Mouse (Mus musculus) CH12.LX (cell line): ENCODE measurements around the gene Sftpa1. TPM values are rescaled to one million over a fixed set of nuclear protein-coding genes. Genes with fewer than 3 reads are reported as not detected.

Experiments used
- DNase-seq: peaks from one replicate; pipeline ENCODE4 v3.0.0-alpha.2; 2013; ENCODE audit errors: extremely low read depth
- H3K27ac ChIP-seq: 2 replicates; pipeline ENCODE4 v1.5.1; 2012; ENCODE audit warnings: low read depth, mild to moderate bottlenecking, control low read depth, moderate library complexity; ENCODE audit not compliant: insufficient read depth
- H3K27me3 ChIP-seq: replicated peaks from 2 replicates; pipeline ENCODE3; 2012; ENCODE audit warnings: inconsistent platforms
- H3K36me3 ChIP-seq, 2 experiments: replicated peaks in 1 of 2; 2 replicates each; pipeline versions ENCODE3 to v1.6.1; 2012; ENCODE audit warnings: inconsistent platforms in 1 of 2, low read length in 1 of 2, mild to moderate bottlenecking in 1 of 2, mixed read lengths in 1 of 2, moderate library complexity in 1 of 2; ENCODE audit not compliant: control insufficient read depth in 1 of 2, insufficient read depth in 1 of 2
- H3K4me1 ChIP-seq, 2 experiments: 2 replicates each; pipeline ENCODE4 v1.6.1; 2012; ENCODE audit warnings: inconsistent platforms in 1 of 2, moderate library complexity in 1 of 2; ENCODE audit not compliant: insufficient read depth in 2 of 2, control insufficient read depth in 1 of 2
- H3K4me2 ChIP-seq: 2 replicates; pipeline ENCODE4 v1.6.1; 2012; ENCODE audit warnings: low read depth, mild to moderate bottlenecking, control low read depth; ENCODE audit not compliant: poor library complexity, insufficient read depth, severe bottlenecking
- H3K4me3 ChIP-seq, 3 experiments: fragments of 150-350 bp in 1 of 3; sonication (generic) in 1 of 3; replicated peaks in 1 of 3; 2 replicates each; pipeline versions ENCODE3 to v1.5.1; 2011 to 2012; ENCODE audit warnings: low read depth in 2 of 3, low read length in 2 of 3, mild to moderate bottlenecking in 2 of 3, moderate library complexity in 2 of 3, control low read depth in 1 of 3, improper control_type of control experiment in 1 of 3, inconsistent platforms in 1 of 3, mixed read lengths in 1 of 3; ENCODE audit not compliant: poor library complexity in 1 of 3
- H3K79me2 ChIP-seq: replicated peaks from 2 replicates; pipeline ENCODE4 v1.6.1; 2012; ENCODE audit warnings: mild to moderate bottlenecking, moderate library complexity; ENCODE audit not compliant: control insufficient read depth, poor library complexity, insufficient read depth, severe bottlenecking; ENCODE audit errors: extremely low read depth
- H3K9ac ChIP-seq: 2 replicates; pipeline ENCODE4 v1.6.1; 2012; ENCODE audit warnings: low read depth, mild to moderate bottlenecking, control low read depth, moderate library complexity; ENCODE audit not compliant: insufficient read depth
- H3K9me3 ChIP-seq: replicated peaks from 2 replicates; pipeline ENCODE3; 2012; ENCODE audit warnings: low read length, inconsistent platforms, mixed read lengths
- E2F4 ChIP-seq: IDR thresholded peaks from 2 replicates; pipeline ENCODE4 v1.6.1; 2011; ENCODE audit warnings: low read depth, low read length, improper control_type of control experiment; ENCODE audit not compliant: insufficient replicate concordance
- ELF1 ChIP-seq: IDR thresholded peaks from 2 replicates; pipeline ENCODE4 v1.6.1; 2014; ENCODE audit warnings: low read depth, mild to moderate bottlenecking, inconsistent platforms, low read length, improper control_type of control experiment
- EP300 ChIP-seq: IDR thresholded peaks from 2 replicates; pipeline ENCODE4 v1.6.1; 2011; ENCODE audit warnings: low read length, improper control_type of control experiment
- ETS1 ChIP-seq: conservative IDR thresholded peaks from 2 replicates; pipeline ENCODE4 v1.6.1; 2012; ENCODE audit warnings: low read depth, mild to moderate bottlenecking, inconsistent platforms, low read length, improper control_type of control experiment, moderate library complexity
- HCFC1 ChIP-seq: IDR thresholded peaks from 2 replicates; pipeline ENCODE4 v1.6.1; 2012; ENCODE audit warnings: low read depth, mild to moderate bottlenecking, inconsistent platforms, low read length, improper control_type of control experiment
- KAT2A ChIP-seq: IDR thresholded peaks from 2 replicates; pipeline ENCODE4 v1.6.1; 2012; ENCODE audit warnings: low read length, improper control_type of control experiment, inconsistent platforms; ENCODE audit not compliant: insufficient replicate concordance
- MAFK ChIP-seq: IDR thresholded peaks from 2 replicates; pipeline ENCODE4 v1.6.1; 2011; ENCODE audit warnings: low read length, improper control_type of control experiment; ENCODE audit not compliant: insufficient replicate concordance
- MAX ChIP-seq: IDR thresholded peaks from 2 replicates; pipeline ENCODE4 v1.6.1; 2011; ENCODE audit warnings: low read length, improper control_type of control experiment
- MYC ChIP-seq: IDR thresholded peaks from 2 replicates; pipeline ENCODE4 v1.6.1; 2011; ENCODE audit warnings: low read depth, mild to moderate bottlenecking, improper control_type of control experiment, low read length
- NRF1 ChIP-seq: IDR thresholded peaks from 2 replicates; pipeline ENCODE4 v1.6.1; 2014; ENCODE audit warnings: low read depth, mild to moderate bottlenecking, inconsistent platforms, low read length, improper control_type of control experiment, moderate library complexity
- RCOR1 ChIP-seq: conservative IDR thresholded peaks from 2 replicates; pipeline ENCODE4 v1.6.1; 2012; ENCODE audit warnings: low read depth, mild to moderate bottlenecking, inconsistent platforms, low read length, improper control_type of control experiment
- SMC3 ChIP-seq: IDR thresholded peaks from 2 replicates; pipeline ENCODE4 v1.6.1; 2011; ENCODE audit warnings: low read depth, low read length, improper control_type of control experiment
- TCF12 ChIP-seq: IDR thresholded peaks from 2 replicates; pipeline ENCODE4 v1.6.1; 2014; ENCODE audit warnings: low read depth, mild to moderate bottlenecking, inconsistent platforms, low read length, improper control_type of control experiment
- UBTF ChIP-seq: IDR thresholded peaks from 2 replicates; pipeline ENCODE4 v1.6.1; 2012; ENCODE audit warnings: low read depth, mild to moderate bottlenecking, inconsistent platforms, low read length, improper control_type of control experiment, moderate library complexity
- ZC3H11A ChIP-seq: IDR thresholded peaks from 2 replicates; pipeline ENCODE4 v1.6.1; 2012; ENCODE audit warnings: low read depth, mild to moderate bottlenecking, inconsistent platforms, low read length, improper control_type of control experiment
- ZMIZ1 ChIP-seq: IDR thresholded peaks from 2 replicates; pipeline ENCODE4 v1.6.1; 2012; ENCODE audit warnings: low read depth, mild to moderate bottlenecking, inconsistent platforms, low read length, improper control_type of control experiment
- dilution Hi-C: fragments of 300-500 bp; cut with MboI; formaldehyde crosslinking; loops from 2 replicates; pipeline ENCODE4 v1.14.3; 2020; ENCODE audit warnings: low sequenced_read_pairs; ENCODE audit not compliant: extremely low pct_unique_long_range_greater_than_20kb, extremely low pct_ligation_motif_present
- in situ Hi-C: fragments of 300-500 bp; cut with MboI; formaldehyde crosslinking; loops from 3 replicates; pipeline ENCODE4 v1.14.3; 2019; ENCODE audit warnings: low sequenced_read_pairs, low pct_ligation_motif_present, low pct_unique_long_range_greater_than_20kb, mixed read lengths
- polyA plus RNA-seq: library from polyadenylated mRNA; unstranded; fragments of >175 nt; gene quantifications from 2 replicates; pipeline ENCODE4 v1.2.1, GENCODE M21; 2012; ENCODE audit warnings: low read depth; ENCODE audit not compliant: insufficient read length
- total RNA-seq, 2 experiments: library from RNA; depleted of rRNA; stranded (reverse); fragments of 300-350 nt in 1 of 2; fragments of >200 nt in 1 of 2; gene quantifications; 2 replicates each; pipeline ENCODE4 v1.2.3; 2012 to 2014

The Sftpa1 gene
- total and polyA plus RNA-seq, 3 experiments: not detected

- in situ Hi-C loops: loop anchor here (10.0 kb wide), 1 partner anchor 72 kb away; no protein-coding TSS in a partner anchor
- Histone ChIP-seq H3K4me2 (peak overlapping the region; percentile 31; the same call in 1 of the 2 replicates), H3K27me3 (no peaks in the 10 kb centered on the region), H3K27ac (no peak overlapping the region), H3K9me3 (no peaks in the 10 kb centered on the region), H3K79me2 (no peaks in the 10 kb centered on the region), H3K4me1 (peaks cover 0 to 30% of the 10 kb centered on the region in 2 experiments; a peak in 2 of 4 replicates), H3K9ac (no peak overlapping the region), H3K4me3 (no peak overlapping the region), H3K36me3 (no peaks in the 10 kb centered on the region)
- DNase-seq: peak; percentile 34
- TF ChIP-seq EP300: peak; percentile 45; the same call in 1 of the 2 replicates
- TF ChIP-seq MYC: no peak
- TF ChIP-seq TCF12: no peak
- TF ChIP-seq RCOR1: no peak
- no peak for TF ChIP-seq UBTF
- dilution Hi-C loops: no loop called here
Measured at GRCm38 (mm10) chr14:41167278-41167677, 35.7 kb downstream of the Sftpa1 start.

GRCm38 (mm10) chr14:41168567-41168966 lies 37.0 kb downstream of the Sftpa1 start:
- Histone ChIP-seq H3K9me3 (no peaks in the 10 kb centered on the region), H3K79me2 (no peaks in the 10 kb centered on the region), H3K4me3 (no peak overlapping the region), H3K4me1 (peaks cover 0 to 30% of the 10 kb centered on the region in 2 experiments; a peak in 2 of 4 replicates), H3K27ac (no peak overlapping the region), H3K4me2 (no peak overlapping the region), H3K36me3 (no peaks in the 10 kb centered on the region)
- DNase-seq: no peak
- in situ Hi-C loops: loop anchor here (10.0 kb wide), 1 partner anchor 74 kb away; no protein-coding TSS in a partner anchor
- dilution Hi-C loops: no loop called here
- TF ChIP-seq ZC3H11A (no peak), EP300 (no peak), MAFK (no peak)
- TF ChIP-seq, all 38 proteins: peak for 0
- H3K9ac ChIP-seq: no peak overlapping the region
- no peaks in the 10 kb centered on the region for H3K27me3 ChIP-seq

GRCm38 (mm10) chr14:41170514-41170913 lies 38.9 kb downstream of the Sftpa1 start:
- no peak overlapping the region for H3K4me2 ChIP-seq
- no peaks in the 10 kb centered on the region for H3K36me3 ChIP-seq
- H3K27ac ChIP-seq: no peak overlapping the region
- H3K4me3 ChIP-seq: no peak overlapping the region
- H3K9me3 ChIP-seq: no peaks in the 10 kb centered on the region
- H3K27me3 ChIP-seq: no peaks in the 10 kb centered on the region
- TF ChIP-seq E2F4: no peak
- TF ChIP-seq KAT2A: no peak
- no peak for TF ChIP-seq NRF1
- TF ChIP-seq SMC3: no peak
- TF ChIP-seq HCFC1: no peak
- TF ChIP-seq ELF1: no peak
- TF ChIP-seq MAX: no peak
- TF ChIP-seq ETS1: no peak
- TF ChIP-seq ZMIZ1: no peak
- no peak for TF ChIP-seq EP300
- in situ Hi-C loops (no loop called here), dilution Hi-C loops (no loop called here)
- H3K9ac ChIP-seq: no peak overlapping the region
- peaks cover 0 to 30% of the 10 kb centered on the region in 2 experiments; a peak in 2 of 4 replicates for H3K4me1 ChIP-seq
- no peaks in the 10 kb centered on the region for H3K79me2 ChIP-seq
- DNase-seq: no peak
